Mouse (Mus musculus) kidney, embryonic 16.5 days (tissue): ENCODE results near the gene Ccdc3. TPM values are rescaled to one million over a fixed set of nuclear protein-coding genes. Genes with fewer than 3 reads are reported as not detected.

Experiments
- ATAC-seq: fragments of 200-750 bp; cut with Nextera tagmentation; 2 replicates; pipeline ENCODE4 v1.8.0; 2017; ENCODE audit warnings: moderate TSS enrichment; ENCODE audit not compliant: low FRiP score, low TSS enrichment
- H3K27ac ChIP-seq: fragments of 300-500 bp; sonication (generic); 2 replicates; pipeline ENCODE4 v1.5.1; 2014; ENCODE audit warnings: low read length
- H3K27me3 ChIP-seq: fragments of 300-500 bp; sonication (generic); 2 replicates; pipeline ENCODE4 v1.6.1; 2014; ENCODE audit warnings: low read length, control low read depth, mixed read lengths; ENCODE audit not compliant: insufficient read depth
- H3K36me3 ChIP-seq: fragments of 300-500 bp; sonication (generic); 2 replicates; pipeline ENCODE4 v1.6.1; 2014; ENCODE audit warnings: low read length, control low read depth, mixed read lengths; ENCODE audit not compliant: insufficient read depth
- H3K4me1 ChIP-seq: fragments of 300-500 bp; sonication (generic); 2 replicates; pipeline ENCODE4 v1.6.1; 2014; ENCODE audit warnings: low read length, control low read depth, mixed read lengths; ENCODE audit not compliant: insufficient read depth
- H3K4me2 ChIP-seq: fragments of 300-500 bp; sonication (generic); replicated peaks from 2 replicates; pipeline ENCODE4 v1.6.1; 2014; ENCODE audit warnings: low read depth, low read length
- H3K4me3 ChIP-seq: fragments of 300-500 bp; sonication (generic); 2 replicates; pipeline ENCODE4 v1.5.1; 2014; ENCODE audit warnings: mild to moderate bottlenecking, low read length
- H3K9ac ChIP-seq: fragments of 300-500 bp; sonication (generic); replicated peaks from 2 replicates; pipeline ENCODE4 v1.6.1; 2014; ENCODE audit warnings: low read length
- H3K9me3 ChIP-seq: fragments of 300-500 bp; sonication (generic); 2 replicates; pipeline ENCODE4 v1.6.1; 2016; ENCODE audit warnings: low read length, control low read depth
- WGBS: fragments of 180-500 bp; shearing (Covaris S2); extraction: QIAGEN DNeasy Blood & Tissue Kit; methylation state at CpG from one replicate; pipeline ENCODE4 v1.1.7; 2014; 5-methylcytosine and 5-hydroxymethylcytosine counted together
- polyA plus RNA-seq: library from polyadenylated mRNA; unstranded; fragments of >200 nt; fragmentation: Nextera tagmentation; extraction: Ambion mirVana; gene quantifications from 2 replicates; pipeline ENCODE4 v1.2.1, GENCODE M21; 2015

The Ccdc3 gene
- polyA plus RNA-seq, 1 experiment from 2014 or later, result 12.1 TPM

- H3K4me2 ChIP-seq, result 0 out of 2 replicates have a peak overlapping the region, but pooled peaks have one; percentile 13
- H3K27ac ChIP-seq, result peak overlapping the region; percentile 73
- 0 out of 2 replicates have a peak overlapping the region, but pooled peaks have one; percentile 7 for H3K9ac ChIP-seq
- no peaks in the 10 kb centered on the region for H3K27me3 ChIP-seq
- no peaks in the 10 kb centered on the region for H3K9me3 ChIP-seq
- H3K36me3 ChIP-seq, result no peaks in the 10 kb centered on the region
- no peak overlapping the region for H3K4me3 ChIP-seq
- peak; percentile 81 for ATAC-seq
- 23% methylated on average over 7 of the region's 7 CpGs for WGBS
- H3K4me1 ChIP-seq, result peaks cover 5% of the 10 kb centered on the region
Measured at GRCm38 (mm10) chr2:5200817-5201364, 63.3 kb downstream of the Ccdc3 start.

- 91% methylated on average over 1 of the region's 1 CpGs for WGBS
- no peak overlapping the region for H3K9ac ChIP-seq
- no peak for ATAC-seq
Measured at GRCm38 (mm10) chr2:5203146-5203545, 65.6 kb downstream of the Ccdc3 start.

GRCm38 (mm10) chr2:5204941-5205340, 67.4 kb downstream of the Ccdc3 start:
- no peaks in the 10 kb centered on the region for H3K9me3 ChIP-seq
- ATAC-seq, result no peak
- no peak overlapping the region for H3K27ac ChIP-seq
- H3K4me1 ChIP-seq, result peaks cover 5% of the 10 kb centered on the region
- no peaks in the 10 kb centered on the region for H3K27me3 ChIP-seq
- no peaks in the 10 kb centered on the region for H3K36me3 ChIP-seq
- no peak overlapping the region for H3K9ac ChIP-seq
- no peak overlapping the region for H3K4me3 ChIP-seq
- 80% methylated on average over 1 of the region's 1 CpGs for WGBS
- no peak overlapping the region for H3K4me2 ChIP-seq

More at GRCm38 (mm10) chr2:5203146-5203545, 65.6 kb downstream of the Ccdc3 start:
- Histone ChIP-seq H3K4me2 (no peak overlapping the region), H3K9me3 (no peaks in the 10 kb centered on the region), H3K4me3 (no peak overlapping the region), H3K36me3 (no peaks in the 10 kb centered on the region), H3K27me3 (no peaks in the 10 kb centered on the region), H3K27ac (no peak overlapping the region), H3K4me1 (peaks cover 5% of the 10 kb centered on the region)

GRCm38 (mm10) chr2:5206651-5207050, 69.1 kb downstream of the Ccdc3 start:
- WGBS, result 97% methylated on average over 3 of the region's 3 CpGs
- H3K27ac ChIP-seq, result no peak overlapping the region
- no peaks in the 10 kb centered on the region for H3K4me1 ChIP-seq
- no peak overlapping the region for H3K4me2 ChIP-seq
- no peak overlapping the region for H3K9ac ChIP-seq
- no peak overlapping the region for H3K4me3 ChIP-seq
- ATAC-seq, result no peak
- H3K9me3 ChIP-seq, result 0 out of 2 replicates have a peak, but pooled peaks cover 4% of the 10 kb centered on the region
- H3K36me3 ChIP-seq, result no peaks in the 10 kb centered on the region
- no peaks in the 10 kb centered on the region for H3K27me3 ChIP-seq

GRCm38 (mm10) chr2:5214581-5214980, 77.0 kb downstream of the Ccdc3 start:
- no peak for ATAC-seq
- Histone ChIP-seq H3K4me3 (no peak overlapping the region), H3K27ac (no peak overlapping the region), H3K27me3 (no peaks in the 10 kb centered on the region), H3K36me3 (no peaks in the 10 kb centered on the region), H3K9me3 (peaks cover 8% of the 10 kb centered on the region), H3K4me2 (no peak overlapping the region), H3K9ac (no peak overlapping the region), H3K4me1 (no peaks in the 10 kb centered on the region)
- 57% methylated on average over 1 of the region's 1 CpGs for WGBS

- no peaks in the 10 kb centered on the region for H3K36me3 ChIP-seq
- H3K9me3 ChIP-seq, result peaks cover 8% of the 10 kb centered on the region
- no peak overlapping the region for H3K27ac ChIP-seq
- no peak overlapping the region for H3K4me2 ChIP-seq
- H3K27me3 ChIP-seq, result no peaks in the 10 kb centered on the region
- WGBS, result 54% methylated on average over 9 of the region's 9 CpGs
- H3K9ac ChIP-seq, result no peak overlapping the region
- H3K4me3 ChIP-seq, result no peak overlapping the region
- H3K4me1 ChIP-seq, result no peaks in the 10 kb centered on the region
- ATAC-seq, result no peak; the same call in 1 of the 2 replicates
Measured at GRCm38 (mm10) chr2:5215252-5215815, 77.8 kb downstream of the Ccdc3 start.

GRCm38 (mm10) chr2:5219206-5219605, 81.6 kb downstream of the Ccdc3 start:
- Histone ChIP-seq H3K4me2 (no peak overlapping the region), H3K27ac (no peak overlapping the region), H3K36me3 (no peaks in the 10 kb centered on the region), H3K9ac (no peak overlapping the region), H3K9me3 (peaks cover 3% of the 10 kb centered on the region), H3K27me3 (no peaks in the 10 kb centered on the region), H3K4me1 (no peaks in the 10 kb centered on the region), H3K4me3 (no peak overlapping the region)
- 74% methylated on average over 1 of the region's 1 CpGs for WGBS
- ATAC-seq, result 0 out of 2 replicates have a peak, but pooled peaks have one; percentile 51

GRCm38 (mm10) chr2:5219847-5220375, 82.3 kb downstream of the Ccdc3 start:
- H3K4me1 ChIP-seq, result no peaks in the 10 kb centered on the region
- no peak overlapping the region for H3K9ac ChIP-seq
- WGBS, result 100% methylated on average over 1 of the region's 1 CpGs
- no peaks in the 10 kb centered on the region for H3K27me3 ChIP-seq
- peaks cover 3% of the 10 kb centered on the region for H3K9me3 ChIP-seq
- no peak for ATAC-seq
- H3K4me2 ChIP-seq, result no peak overlapping the region
- H3K27ac ChIP-seq, result no peak overlapping the region
- no peak overlapping the region for H3K4me3 ChIP-seq
- H3K36me3 ChIP-seq, result no peaks in the 10 kb centered on the region

GRCm38 (mm10) chr2:5222571-5222970, 85.0 kb downstream of the Ccdc3 start:
- 55% methylated on average over 2 of the region's 2 CpGs for WGBS
- Histone ChIP-seq H3K36me3 (no peaks in the 10 kb centered on the region), H3K27me3 (no peaks in the 10 kb centered on the region), H3K4me3 (no peak overlapping the region), H3K9me3 (peaks cover 3% of the 10 kb centered on the region), H3K4me2 (no peak overlapping the region), H3K9ac (no peak overlapping the region), H3K4me1 (no peaks in the 10 kb centered on the region), H3K27ac (no peak overlapping the region)
- no peak for ATAC-seq

GRCm38 (mm10) chr2:5236846-5237482, 99.4 kb downstream of the Ccdc3 start:
- no peak for ATAC-seq
- Histone ChIP-seq H3K9ac (no peak overlapping the region), H3K27ac (no peak overlapping the region), H3K4me1 (0 out of 2 replicates have a peak, but pooled peaks cover 2% of the 10 kb centered on the region), H3K27me3 (no peaks in the 10 kb centered on the region), H3K4me2 (no peak overlapping the region), H3K36me3 (no peaks in the 10 kb centered on the region), H3K9me3 (no peaks in the 10 kb centered on the region), H3K4me3 (no peak overlapping the region)
- 88% methylated on average over 3 of the region's 3 CpGs for WGBS
